19 mouse cellular contexts compared by ENCODE assay signal in genomic region chr11:35557476-35557875, GRCm38 (mm10).
"Had no signal": no experiment of that assay in that cellular context is flagged by ENCODE, and none has a peak within 500 bp of the region (broad histone marks: within the 10 kb centered on the region; RNA-seq: fewer than 3 reads in every experiment).

No protein-coding gene starts in this region.

- H3K27me3 ChIP-seq: liver, embryonic 13.5 days; neural tube, embryonic 12.5 days had no signal

- H3K27ac ChIP-seq: kidney, postnatal 0 days; layer of hippocampus, adult 2 months; left cerebral cortex, adult 2 months; liver, embryonic 13.5 days; lung, embryonic 15.5 days; neural tube, embryonic 12.5 days; stomach, postnatal 0 days had no signal

- H3K9me3 ChIP-seq: liver, embryonic 13.5 days; lung, embryonic 15.5 days; neural tube, embryonic 12.5 days had no signal

- H3K4me2 ChIP-seq: liver, embryonic 13.5 days; lung, embryonic 15.5 days; midbrain, embryonic 11.5 days had no signal

- ATAC-seq: intestine, postnatal 0 days had no signal

- DNase-seq: kidney, adult 2 months; kidney, postnatal 25 days; layer of hippocampus, adult 9-11 months; layer of hippocampus, postnatal 36 days; liver, embryonic 13.5 days; midbrain, embryonic 14.5 days; right cerebral cortex, postnatal 14 days; right cerebral cortex, postnatal 4 days; thymus, adult 2 months; thymus, postnatal 14 days; thymus, postnatal 4 days had no signal

- H3K9ac ChIP-seq: liver, embryonic 13.5 days; lung, embryonic 15.5 days; neural tube, embryonic 12.5 days had no signal

- H3K36me3 ChIP-seq: liver, embryonic 13.5 days; lung, embryonic 15.5 days; neural tube, embryonic 12.5 days had no signal

- H3K4me1 ChIP-seq: liver, embryonic 13.5 days had no signal

- H3K4me3 ChIP-seq: layer of hippocampus, adult 2 months; left cerebral cortex, adult 2 months; liver, embryonic 13.5 days; lung, embryonic 15.5 days; neural tube, embryonic 12.5 days had no signal
